Mouse (Mus musculus): ENCODE results near the gene Abcg8. TPM values are rescaled to one million over a fixed set of nuclear protein-coding genes. Genes with fewer than 3 reads are reported as not detected.

The Abcg8 gene
- total RNA-seq (2021) = not detected
- long read RNA-seq = 0 reads

DNA sequence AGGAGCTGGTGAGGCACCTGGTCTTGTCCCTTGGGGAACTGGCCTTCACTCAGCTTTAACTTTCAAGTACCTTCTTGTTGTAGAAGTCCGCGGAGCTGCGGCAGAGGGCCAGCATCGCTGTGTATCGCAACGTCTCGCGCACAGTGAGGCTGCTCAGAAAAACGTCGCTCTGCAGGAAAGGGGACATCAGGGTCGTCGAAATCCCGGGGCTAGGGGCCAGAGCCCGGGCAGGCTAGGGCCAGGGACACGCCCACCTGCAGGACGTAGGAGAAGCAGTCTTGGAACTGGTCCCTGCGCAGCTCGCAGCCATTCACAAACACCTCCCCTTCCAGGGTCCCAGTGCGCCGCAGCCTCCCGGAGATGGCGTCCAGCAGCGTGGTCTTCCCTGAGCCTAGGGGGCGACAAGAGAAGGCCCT lies at the start of gene Abcg8:
Gene Abcg8, plus strand, starts transcription at position 352 of the 416 bp plus-strand sequence.
- no peak for DNase-seq (ENCODE audit: low spot score in 2 of 2)

DNA sequence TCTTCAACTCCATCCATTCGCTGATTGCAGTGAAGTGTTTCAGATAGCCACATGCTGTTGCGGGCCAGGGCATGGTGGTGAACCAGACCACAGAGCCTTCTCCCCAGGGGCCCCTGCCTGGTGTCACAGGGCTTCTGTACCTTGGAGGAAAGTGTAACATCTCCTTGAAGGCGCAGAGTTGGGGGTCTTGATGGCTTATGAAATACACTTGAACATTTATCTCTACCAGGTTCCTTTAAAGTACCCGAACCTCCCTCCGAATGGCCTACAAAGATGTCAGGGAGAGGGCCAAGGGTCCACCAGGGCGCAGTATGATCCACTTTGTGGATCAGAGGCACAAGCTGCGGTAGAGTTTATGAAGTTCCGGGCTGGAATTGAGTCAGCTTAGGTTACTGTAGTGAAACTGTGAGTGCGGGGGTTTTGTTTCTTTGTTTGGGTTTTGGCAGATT lies 49.2 kb upstream of the Abcg8 start:
- no peak for DNase-seq (ENCODE audit: low spot score in 2 of 2)

DNA sequence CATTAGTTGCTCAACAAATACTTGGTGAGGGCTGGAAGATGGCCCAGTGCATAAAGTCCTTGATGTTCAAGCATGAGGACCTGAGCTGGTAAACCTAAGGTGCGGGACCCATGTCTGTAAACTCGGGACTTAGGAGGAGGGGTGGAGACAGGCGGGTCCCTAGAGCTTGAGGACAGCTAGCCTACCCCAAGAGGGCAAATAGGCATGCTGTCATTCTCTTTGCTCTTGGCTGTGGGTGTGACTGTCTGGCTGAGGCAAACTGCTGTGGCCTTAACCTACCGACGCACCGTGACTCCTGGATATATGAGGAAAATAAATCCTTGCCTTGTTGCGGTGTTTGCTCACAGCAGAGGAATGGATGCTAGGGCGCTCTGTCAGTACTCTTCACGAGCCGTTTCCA lies 48.4 kb upstream of the Abcg8 start:
- no peak for DNase-seq (ENCODE audit: low spot score in 2 of 2)

DNA sequence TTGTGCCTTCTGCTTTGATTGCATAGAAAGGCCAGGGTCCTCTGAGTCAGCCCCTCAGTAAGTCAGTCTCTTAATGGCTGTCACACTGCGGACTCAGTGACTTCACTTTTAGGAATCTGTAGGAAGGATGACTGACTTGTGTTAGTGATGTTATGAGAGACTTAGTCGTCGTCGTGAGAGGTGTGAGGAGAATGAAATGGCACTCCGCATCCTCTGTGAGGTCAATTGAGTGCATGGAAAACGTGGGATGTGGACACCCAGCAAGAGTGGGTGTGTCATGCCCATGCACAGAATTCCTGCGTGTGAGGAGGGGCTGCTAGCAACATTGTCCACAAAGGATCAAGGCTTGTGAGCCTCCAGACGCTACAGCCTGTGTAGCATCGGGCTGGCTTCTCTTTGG lies 47.5 kb upstream of the Abcg8 start:
- DNase-seq (ENCODE audit: low spot score in 2 of 2) = no peak

DNA sequence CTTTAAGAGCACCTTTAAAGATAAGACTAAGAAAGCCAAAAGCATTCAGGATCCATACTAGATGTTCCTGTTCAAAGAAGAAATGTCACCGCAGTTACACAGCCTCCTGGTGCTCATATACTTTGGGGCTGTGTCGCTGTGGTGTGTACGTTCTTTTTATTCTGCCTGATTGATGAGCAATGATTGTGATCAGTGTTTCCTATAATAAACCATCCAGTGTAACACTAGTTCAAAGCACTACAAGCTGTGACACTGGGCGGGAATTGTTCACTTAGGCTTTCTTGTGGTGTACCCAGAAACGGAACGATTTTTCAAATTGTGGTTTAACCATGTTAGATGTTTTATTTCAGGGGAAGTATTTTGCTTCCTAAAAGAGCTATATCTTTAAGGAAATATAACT lies 44.3 kb upstream of the Abcg8 start:
- DNase-seq (ENCODE audit: low spot score in 2 of 2) = no peak

DNA sequence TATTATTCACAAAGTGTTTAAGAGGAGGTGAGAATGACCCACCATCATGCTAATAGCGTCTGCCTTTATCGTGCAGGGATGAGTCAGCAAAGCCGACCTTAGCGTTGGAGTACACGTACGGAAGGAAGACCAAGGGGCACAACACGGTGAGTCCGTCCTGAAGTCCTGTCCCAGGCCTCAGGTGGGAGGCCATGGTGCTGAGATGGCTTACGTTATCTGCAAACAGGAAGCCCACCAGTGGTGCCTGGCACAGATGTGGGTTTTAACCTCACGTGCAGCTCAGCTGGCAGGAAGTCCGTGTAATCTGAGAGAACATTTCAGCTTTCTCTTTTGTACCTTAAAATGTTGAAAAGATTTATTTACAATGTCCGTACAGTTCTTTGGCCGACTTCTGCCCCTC lies 42.7 kb upstream of the Abcg8 start:
- DNase-seq (ENCODE audit: low spot score in 2 of 2) = no peak

DNA sequence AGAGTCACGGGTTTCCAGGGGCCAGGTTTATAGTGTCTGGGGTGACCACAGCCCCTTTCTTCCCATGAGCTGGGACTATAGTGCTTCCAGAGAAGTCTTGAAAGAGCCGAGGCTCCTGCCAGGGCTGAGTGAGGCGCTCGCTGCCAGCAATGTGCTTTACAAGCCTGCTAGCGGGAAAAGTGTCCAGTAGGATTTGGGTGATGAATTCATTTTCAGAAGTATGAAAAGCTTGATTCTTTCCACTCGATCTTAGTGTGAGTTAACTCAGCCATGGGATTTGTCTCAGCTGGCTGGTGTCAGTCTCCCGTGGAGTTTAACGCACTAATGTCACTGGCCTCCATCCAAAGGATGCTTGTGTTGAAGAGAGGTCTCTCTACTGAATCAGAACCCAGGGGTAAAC lies 39.8 kb upstream of the Abcg8 start:
- no peak for DNase-seq (ENCODE audit: low spot score in 2 of 2)

DNA sequence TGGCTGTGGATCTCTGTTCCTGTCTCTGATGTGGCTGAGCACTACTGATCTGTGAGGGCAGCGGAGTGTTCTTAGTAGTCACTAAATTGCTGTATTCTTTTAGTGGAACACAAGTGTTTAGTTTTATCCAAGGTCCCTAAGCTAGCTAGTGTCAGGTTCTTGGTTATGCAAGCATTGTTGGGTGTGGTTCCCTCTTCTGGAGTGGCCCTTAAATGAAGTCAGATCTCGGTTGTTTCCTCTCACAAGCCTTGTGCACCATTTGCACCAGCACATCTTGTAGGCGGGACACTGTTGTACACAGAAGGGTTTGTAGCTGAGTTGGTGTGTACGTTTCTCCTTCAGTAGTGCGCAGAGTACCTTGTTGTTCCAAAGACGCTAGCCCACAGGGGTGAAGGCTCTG lies 38.1 kb upstream of the Abcg8 start:
- DNase-seq (ENCODE audit: low spot score in 2 of 2) = no peak

DNA sequence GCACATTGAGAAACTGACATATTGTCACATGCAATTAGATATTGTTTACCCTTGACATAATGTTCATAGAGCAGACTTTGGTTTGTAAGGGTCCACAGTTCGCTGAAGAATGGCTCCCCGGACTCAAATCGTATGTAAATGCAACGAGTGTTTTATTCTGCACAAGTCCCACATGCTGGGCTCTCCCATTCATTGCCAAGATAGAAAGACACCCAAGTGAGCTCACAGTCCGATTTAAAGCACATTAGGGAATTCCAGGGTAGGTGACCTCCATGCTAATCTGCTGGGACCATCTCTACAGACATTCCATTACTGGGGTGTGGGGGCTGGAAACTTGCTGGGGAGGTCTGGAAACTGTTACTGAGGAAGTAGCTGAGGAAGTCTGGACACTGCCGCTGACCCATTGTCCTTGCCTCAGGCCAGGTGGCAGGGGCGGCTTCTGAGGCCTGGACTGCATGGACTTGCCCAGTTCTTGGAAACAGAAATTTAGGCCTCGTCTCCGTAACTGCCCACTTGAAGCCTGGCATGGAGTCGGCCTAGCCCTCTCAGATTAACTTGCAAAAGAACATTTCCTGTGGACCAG lies 36.2 kb upstream of the Abcg8 start:
- DNase-seq (ENCODE audit: low spot score in 2 of 2) = no peak

DNA sequence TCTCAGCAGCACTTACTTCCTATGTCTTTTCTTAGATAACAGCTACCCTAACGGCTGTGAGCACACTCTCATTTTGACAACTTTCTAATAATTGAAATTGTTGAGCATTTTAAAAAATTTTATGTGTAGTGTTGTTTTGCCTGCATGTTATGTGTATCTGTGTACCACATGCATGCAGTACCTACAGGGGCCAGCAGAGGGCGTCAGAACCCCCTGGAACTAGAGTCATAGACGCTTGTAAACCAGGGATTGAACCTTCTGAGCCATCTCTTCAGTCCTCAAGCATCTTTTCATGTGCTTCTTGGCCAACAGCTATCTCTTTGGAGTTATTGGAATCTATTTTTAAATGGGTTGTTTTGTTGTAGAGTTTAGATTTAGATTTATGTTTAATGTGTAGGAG lies 34.2 kb upstream of the Abcg8 start:
- peak in 1 of 2 experiments; percentile 54 for DNase-seq (ENCODE audit: low spot score in 2 of 2)

DNA sequence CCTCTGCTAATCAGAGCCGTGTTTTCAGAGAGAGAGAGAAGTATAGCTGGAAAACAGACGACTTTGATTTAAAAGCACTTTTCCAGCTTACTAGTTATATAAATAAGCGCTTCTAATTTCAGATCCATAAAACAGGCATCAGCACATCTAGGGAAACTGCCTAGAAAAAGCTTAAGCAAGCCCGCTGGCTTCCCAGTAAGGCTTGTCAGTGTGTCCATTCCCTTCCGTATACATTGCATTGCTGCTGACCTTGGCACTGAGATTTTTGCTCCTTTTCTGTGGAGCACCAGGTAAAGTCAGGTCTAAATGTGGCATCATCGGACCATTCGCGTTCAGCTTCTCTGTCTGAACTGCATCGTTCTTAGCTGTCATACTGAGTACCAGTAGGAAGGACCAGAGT lies 33.8 kb upstream of the Abcg8 start:
- DNase-seq (ENCODE audit: low spot score in 2 of 2) = no peak

DNA sequence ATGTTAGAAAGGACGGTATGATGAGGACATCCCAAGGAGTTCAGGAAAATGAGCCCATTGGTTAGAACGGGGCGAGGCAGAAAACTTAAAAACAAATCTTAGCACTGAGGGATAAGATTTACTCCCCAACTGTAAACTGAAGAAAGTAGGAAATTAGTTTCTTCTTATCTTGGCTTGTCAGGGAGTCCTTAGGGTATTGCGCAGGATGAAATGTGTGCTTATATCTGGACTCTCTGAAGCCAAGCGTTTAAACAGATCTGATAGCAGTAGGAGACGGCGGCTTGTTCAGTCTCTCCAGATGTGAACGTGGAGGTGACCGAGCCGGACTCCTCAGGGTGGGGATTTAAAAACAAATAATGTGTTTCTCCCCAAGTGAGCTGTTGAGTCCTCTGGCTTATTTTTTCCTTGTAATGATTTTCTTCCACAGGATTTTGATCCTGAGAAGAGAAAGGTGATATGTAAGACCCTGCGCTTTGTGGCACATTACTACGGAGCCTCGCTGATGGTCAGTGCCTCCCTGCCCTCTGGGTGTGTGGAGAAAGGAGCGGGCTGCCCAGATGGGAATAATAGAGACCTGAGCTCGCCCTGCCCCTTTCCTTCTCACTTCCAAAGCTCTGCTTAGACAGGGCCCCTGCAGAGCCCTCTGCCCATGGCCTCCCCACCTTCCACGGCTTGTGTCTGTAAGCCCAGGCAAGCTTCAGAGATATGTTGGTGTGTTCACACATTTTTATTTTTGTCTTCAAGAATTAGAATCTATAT lies 31.6 kb upstream of the Abcg8 start:
- no peak for DNase-seq (ENCODE audit: low spot score in 2 of 2)

DNA sequence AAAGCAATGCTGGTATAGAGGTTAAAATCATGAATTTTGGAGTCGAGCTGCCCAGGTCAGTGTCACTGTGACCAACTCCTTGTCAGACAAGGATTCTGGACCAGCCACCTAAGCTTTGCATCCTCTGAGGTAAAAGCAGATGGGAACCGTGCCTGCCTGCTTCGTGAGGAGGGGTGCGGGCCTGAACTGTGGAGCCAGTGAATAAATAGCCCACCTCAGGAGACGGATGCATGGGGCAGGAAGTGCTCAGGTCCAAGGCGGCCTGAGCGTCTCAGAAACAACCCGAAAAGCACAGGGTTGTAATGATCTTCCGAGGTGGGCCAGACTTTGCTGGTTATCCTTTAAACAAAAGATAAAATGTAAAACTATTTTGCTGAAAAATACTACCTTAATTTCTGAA lies 31.0 kb upstream of the Abcg8 start:
- no peak for DNase-seq (ENCODE audit: low spot score in 2 of 2)

DNA sequence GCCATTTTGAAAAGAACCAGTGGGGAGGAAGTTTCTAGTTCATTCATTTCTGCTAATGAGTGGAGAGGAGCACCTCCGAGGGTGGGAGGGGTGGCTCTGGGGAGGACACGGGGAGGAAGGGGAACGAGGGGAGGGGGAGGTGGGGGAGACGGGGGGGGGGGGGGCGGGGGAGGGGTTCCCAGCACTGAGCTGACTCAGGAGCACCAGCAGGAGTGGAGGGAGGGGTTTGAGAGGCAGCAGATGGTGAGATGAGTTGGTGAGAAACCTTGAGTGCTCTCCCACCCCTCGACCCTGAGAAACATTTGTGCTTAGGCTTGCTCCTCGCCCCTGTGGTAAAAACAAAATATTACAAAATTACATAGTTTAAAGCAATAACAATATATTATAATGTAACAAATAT lies 30.2 kb upstream of the Abcg8 start:
- DNase-seq (ENCODE audit: low spot score in 2 of 2) = no peak

DNA sequence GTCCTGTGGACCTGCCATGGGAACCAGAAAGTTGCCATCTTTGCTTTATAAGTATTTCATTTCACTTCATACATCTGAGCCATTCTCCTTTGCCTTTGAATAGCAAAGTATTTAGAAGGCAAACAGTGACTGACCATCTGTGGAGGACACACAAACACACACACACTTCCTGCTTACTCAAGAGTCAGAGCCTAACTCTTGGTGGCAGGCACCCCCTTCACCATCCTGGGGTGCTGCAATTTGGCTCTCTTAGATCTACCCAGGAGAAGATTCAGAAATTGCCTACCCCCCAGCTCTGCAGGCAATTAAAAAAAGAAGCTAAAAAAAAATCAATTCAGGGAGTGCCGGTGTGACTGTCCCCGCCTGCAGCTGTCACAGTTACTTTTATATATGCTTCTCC lies 29.6 kb upstream of the Abcg8 start:
- no peak for DNase-seq (ENCODE audit: low spot score in 2 of 2)

DNA sequence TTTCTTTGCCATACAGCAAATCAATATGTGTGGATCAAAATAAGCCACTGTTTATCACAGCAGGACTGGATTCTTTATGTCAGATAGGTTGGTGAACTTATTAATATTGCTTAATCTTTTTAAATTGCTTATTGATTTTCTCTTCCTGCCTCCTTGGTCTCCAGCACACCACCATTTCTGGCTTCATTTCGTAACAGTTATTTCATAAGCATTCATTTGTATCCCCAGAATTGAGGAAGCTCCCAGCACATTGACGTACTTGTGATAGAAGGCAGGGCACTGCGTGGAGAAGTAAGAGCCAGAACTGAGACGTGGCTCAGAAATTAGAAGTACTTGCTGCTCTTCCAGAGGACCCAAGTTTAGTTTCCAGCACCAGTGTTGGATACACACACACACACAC lies 28.5 kb upstream of the Abcg8 start:
- DNase-seq (ENCODE audit: low spot score in 2 of 2) = no peak

DNA sequence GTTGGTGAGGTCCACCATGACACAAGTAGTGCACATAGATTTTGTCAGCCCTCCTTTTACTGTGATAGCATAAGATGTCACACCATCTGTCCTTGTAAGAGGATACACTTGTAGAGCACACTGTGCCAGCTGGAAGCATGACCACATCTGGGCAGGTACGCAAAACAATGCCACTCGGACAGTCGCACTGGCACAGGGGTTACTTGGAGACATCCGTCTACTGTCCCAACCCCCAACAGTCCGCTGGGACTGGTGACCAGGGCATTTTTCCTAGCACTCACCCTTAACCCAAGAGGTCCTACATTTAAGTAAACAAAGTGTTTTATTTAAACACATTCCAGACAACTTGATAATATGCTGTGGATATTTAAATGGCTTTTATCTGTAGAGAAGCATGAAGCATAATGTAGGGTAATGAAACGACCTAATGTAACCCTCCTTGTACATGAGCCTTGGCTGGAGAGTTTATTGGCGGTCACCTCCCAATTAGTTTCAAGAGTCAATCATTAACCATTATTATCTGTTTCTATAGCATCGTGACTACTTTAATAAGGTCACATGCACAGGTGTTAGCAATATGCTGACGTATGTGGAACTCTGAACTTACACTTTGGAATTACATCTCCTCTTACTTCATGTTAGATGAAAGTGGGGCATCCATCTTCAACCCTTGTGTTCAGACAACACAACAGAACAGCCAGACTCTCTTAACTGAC lies 25.6 kb upstream of the Abcg8 start:
- DNase-seq (ENCODE audit: low spot score in 2 of 2) = no peak

DNA sequence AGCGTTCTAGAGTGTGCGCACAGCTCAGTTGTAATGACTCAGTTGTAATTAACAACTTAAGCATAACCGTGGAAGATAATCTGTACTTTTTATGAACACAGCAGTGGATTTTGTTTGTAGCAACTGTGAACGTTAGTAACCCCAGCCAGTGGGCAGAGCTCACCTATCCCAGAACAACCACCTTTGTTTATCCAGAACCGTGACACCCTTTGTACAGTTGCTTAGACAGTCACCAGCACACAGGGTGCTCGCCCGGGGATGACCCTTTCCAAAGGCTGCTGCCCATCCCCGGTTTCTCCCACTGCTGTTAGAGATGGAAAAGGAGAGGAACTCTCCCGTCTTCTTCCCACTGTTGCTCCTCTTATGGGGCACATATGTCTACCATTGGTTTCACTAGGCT lies 22.6 kb upstream of the Abcg8 start:
- no peak for DNase-seq (ENCODE audit: low spot score in 2 of 2)

DNA sequence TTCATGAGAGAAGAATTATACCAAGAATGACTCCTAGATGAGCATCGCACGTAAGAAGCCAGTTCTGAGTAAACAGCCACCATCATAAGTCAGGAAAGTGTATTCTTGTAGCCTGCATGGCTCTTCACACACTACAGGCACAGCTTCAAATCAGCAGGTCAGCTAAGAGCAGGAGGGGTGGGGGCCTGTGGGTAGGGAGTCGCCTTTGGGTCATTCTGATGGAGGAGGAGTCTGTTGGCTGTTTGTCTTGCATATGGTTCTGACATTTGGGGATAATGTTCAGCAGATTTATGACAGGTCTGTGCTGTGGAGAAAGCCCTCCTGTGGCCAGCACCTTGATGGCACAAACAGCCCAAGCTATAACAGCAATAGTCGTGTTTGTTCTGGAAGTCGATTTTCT lies 19.9 kb upstream of the Abcg8 start:
- DNase-seq (ENCODE audit: low spot score in 2 of 2) = no peak

DNA sequence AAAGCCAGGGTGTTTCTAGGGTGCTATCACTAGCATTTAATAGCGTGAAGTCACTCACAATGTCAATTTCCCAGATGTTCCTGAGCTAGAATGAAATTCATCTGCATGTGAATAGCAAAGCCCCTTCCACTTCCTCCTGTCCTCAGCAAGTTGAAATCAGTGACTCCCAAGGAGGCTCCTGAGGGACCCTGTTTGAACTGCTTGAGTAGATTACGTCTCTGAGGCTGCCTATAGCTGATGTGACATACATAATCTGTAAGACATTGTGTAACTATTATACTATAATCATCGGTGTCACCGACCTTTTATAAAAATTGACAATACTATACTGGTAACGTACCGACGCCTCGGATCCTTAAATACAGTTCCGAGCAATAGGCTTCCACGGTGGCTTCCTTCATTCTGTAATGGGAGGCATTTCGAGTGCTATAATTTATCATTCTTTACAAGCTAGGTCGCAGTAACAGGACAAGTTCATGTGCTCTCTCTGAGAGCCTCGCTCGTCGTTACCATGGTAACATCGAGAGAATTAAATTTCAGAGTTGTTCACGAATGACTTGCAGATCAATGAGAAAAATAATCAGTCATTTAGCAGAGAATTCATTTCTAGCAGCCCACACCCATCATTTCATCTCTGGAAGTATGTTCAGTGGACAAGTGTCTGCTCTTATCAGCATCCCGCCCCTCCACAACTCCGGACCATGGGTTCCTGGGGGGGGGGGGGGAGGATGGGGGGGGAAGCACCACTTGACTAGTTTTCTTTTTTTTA lies 19.3 kb upstream of the Abcg8 start:
- DNase-seq (ENCODE audit: low spot score in 2 of 2) = peak in 1 of 2 experiments; percentile 25

DNA sequence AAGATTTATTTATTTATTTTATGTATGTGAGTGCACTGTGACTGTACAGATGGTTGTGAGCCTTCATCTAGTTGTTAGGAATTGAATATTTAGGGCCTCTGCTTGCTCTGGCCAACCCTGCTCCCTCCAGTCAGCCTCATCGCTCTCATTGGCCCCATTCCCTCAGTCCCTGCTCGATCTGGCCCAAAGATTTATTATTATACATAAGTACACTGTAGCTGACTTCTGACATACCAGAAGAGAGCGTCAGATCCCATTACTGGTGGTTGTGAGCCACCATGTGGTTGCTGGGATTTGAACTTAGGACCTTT lies 18.7 kb upstream of the Abcg8 start:
- no peak for DNase-seq (ENCODE audit: low spot score in 2 of 2)

DNA sequence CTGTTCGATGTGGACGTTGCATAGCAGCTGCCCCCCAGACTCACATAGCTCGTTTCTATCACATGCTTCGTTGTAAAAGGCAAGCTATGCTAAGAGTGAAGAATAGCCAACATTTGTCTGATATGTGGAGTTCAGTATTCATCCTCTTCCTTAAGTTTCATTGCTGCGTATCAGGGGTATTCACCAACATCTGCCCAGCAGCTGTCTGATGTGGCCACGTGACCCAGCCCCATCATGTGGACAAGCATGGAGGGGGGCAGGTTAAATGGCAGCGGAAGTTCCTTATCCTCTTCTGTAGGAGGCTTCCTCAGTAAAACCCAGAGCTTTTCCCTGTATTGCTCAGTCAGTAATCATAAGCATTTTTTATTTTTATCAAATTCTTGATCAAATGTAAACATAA lies 18.3 kb upstream of the Abcg8 start:
- no peak for DNase-seq (ENCODE audit: low spot score in 2 of 2)

Measured in layer of hippocampus, adult 18-20 months (tissue).